Mouse (Mus musculus): Measurements from ENCODE around the gene Knstrn.

GRCm38 (mm10) chr2:118764875-118765274 lies 48.9 kb upstream of the Knstrn start:
- TF ChIP-seq POLR2A (IDR thresholded peaks at IDR 0.05; ENCODE audit: borderline replicate concordance, insufficient read depth, low read length) (no peak), CTCF (IDR thresholded peaks at IDR 0.05; ENCODE audit: borderline replicate concordance, insufficient read depth, low read depth, low read length) (no peak)
